Mouse (Mus musculus) lung, adult 2 months (tissue): ENCODE data around the gene Zcwpw1.

Experiments
- CTCF ChIP-seq: fragments of 200-500 bp; IDR thresholded peaks from 2 replicates; pipeline ENCODE4 v1.5.1; 2011; ENCODE audit warnings: mild to moderate bottlenecking, low read length, control low read depth; ENCODE audit not compliant: insufficient read depth
- POLR2A ChIP-seq: fragments of 200-500 bp; IDR thresholded peaks from 2 replicates; pipeline ENCODE4 v1.6.1; 2011; ENCODE audit warnings: low read depth, mild to moderate bottlenecking, control low read depth, low read length, borderline replicate concordance; ENCODE audit errors: extremely low read depth

DNA sequence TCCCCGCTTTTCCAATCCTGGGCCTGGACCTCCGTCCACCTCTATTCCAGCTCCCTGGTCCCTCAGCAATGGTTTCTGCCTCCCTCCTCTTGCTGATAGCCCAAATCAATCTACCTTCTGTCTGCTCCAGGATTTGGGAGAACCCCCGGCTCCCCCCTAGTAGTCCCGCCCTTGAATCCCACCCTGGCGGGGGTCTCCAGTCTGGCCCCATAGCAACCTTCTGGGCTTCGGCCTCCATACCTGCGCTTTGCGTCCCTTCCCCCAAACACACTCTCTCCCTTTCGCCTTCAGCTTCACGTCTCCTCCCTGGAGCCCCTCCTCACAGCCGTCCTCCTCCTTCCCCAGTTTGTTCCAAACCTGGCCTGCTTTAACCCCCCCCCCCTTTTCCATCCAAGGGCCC is 47.1 kb upstream of the Zcwpw1 start:
- TF ChIP-seq CTCF (no peak), POLR2A (no peak)
